Mouse (Mus musculus) ES-Bruce4 (cell line): ENCODE data around the gene Slc25a19.

Source experiments
- CTCF ChIP-seq: IDR thresholded peaks from one replicate; pipeline ENCODE4 v1.8.1; 2011; ENCODE audit warnings: low read depth, low read length
- POLR2A ChIP-seq: IDR thresholded peaks from one replicate; pipeline ENCODE4 v1.8.1; 2011; ENCODE audit warnings: low read length; ENCODE audit not compliant: insufficient read depth

GRCm38 (mm10) chr11:115619949-115620348 lies 8.1 kb downstream of the Slc25a19 start:
- TF ChIP-seq CTCF (no peak), POLR2A (no peak)
